Mouse (Mus musculus) heart, adult 18-20 months (tissue): ENCODE measurements around the gene Emg1. TPM values are rescaled to one million over a fixed set of nuclear protein-coding genes. Genes with fewer than 3 reads are reported as not detected.
A peak's percentile ranks its signal among the peaks of the same experiment; 100 is the strongest.

ENCODE experiments used
- DNase-seq, 2 experiments: peaks; one replicate each; pipeline ENCODE4 v3.0.0; 2021 to 2022; ENCODE audit warnings: mixed read lengths in 1 of 2
- long read RNA-seq, 2 experiments: library from polyadenylated mRNA; stranded (forward); transcript quantifications; one replicate each; pipeline ENCODE4 v2.0.0; 2021
- total RNA-seq, 2 experiments: library from RNA; stranded (reverse); gene quantifications; 2 replicates each; pipeline ENCODE4 v1.2.3; 2021

Gene Emg1
- 10 to 100 TPM; 78.1 to 80.8 TPM for total RNA-seq
- long read RNA-seq, experiment 1, transcript Emg1-201 (6 exons, 1,034 nt), result major isoform, 39 of 48 reads
- long read RNA-seq, experiment 1, partial matches to known transcripts, result 2 of 48 reads
- long read RNA-seq, experiment 1, other reads (novel, unspliced or antisense), result 6 of 48 reads
- long read RNA-seq, experiment 2, full-length matches to known transcripts, result 33 of 35 reads
- long read RNA-seq, experiment 2, partial matches to known transcripts, result 0 of 35 reads
- long read RNA-seq, experiment 2, other reads (novel, unspliced or antisense), result 2 of 35 reads

DNA sequence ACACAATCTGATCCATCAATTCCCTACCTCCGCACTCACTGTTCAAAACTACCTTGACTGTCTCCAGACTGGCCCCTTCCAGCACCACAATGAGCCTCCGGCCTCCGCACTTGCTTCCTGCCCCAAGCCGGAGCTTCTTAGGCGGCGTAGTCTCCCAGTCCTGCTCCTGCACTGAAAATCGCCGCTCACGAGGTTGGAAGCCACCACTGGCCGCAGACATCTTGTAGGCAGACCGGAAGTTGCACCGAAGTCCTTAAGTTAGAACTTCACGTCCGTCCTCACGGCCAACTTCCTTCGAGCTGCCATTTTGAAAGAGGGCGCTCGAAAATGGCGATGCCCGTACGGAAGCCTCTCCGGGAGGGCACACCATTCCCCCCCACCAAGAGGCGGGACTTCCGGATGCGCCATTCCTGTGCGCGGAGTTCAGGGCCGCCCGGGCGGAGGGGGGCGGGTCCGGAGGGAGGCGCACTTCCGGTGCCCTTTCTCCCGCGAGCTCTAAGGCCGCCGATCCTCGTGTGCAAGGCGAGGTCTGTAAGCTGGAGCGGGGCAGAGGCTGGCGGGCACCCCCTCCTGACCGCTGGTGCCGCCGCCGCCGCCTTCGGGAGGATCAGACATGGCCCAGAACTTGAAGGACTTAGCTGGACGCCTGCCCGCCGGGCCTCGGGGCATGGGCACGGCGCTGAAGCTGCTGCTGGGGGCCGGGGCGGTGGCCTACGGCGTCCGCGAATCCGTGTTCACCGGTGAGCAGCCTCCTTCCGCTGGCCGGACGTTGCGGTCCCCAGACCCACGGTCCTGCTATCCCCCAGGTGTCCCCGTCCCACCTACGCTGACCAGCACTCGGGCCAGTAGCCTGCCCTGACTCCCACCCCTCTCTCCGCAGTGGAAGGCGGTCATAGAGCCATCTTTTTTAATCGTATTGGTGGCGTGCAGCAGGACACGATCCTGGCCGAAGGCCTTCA lies at the start of gene Emg1, which contains the start of gene Phb2:
TSS of gene Emg1 (minus strand) at position 355 of the 959 bp plus-strand sequence.
TSS of gene Phb2 (plus strand) at position 513 of the 959 bp plus-strand sequence.
- DNase-seq, result peak; percentile 99

DNA sequence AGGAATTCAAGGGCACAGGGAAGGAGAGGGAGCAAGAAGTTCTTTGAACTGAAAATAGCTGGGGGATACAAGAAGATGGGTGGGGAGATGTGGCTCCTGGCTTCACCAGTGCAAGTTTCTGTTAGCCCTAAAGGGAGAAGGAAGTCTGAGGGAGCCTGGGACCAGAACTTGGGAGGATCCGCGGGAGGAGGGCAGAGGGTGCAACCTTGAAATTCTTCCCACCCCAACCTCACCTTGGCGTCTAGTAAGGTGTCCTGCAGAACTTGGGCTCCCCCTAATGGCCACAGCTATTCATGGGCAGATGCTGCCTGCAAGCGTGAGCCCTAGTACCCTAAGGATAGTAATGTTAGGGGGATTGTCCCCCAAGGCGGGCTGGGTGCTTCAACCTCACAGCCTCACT lies 47.3 kb upstream of the Emg1 start:
- DNase-seq, result peak; percentile 88 to 92

DNA sequence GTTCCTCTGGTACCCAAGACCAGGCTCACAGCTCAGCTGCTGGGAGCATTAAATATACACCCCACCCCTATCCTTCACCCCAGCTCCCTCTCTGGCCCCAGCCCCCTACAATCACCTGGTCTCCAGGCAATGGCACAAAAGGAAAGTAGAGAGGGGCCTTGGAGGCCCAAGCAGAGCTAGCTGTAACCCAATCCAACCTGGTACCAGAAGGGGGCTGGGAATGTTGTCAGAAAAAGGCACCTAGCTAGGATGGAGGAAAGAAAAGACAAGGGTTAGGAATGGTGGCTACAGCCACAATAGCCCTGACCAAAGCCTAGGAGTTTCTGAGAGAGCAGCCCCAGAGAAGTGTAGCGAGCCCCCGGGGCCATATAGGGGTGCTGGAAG lies 46.9 kb upstream of the Emg1 start:
- DNase-seq, result no peak

- peak; percentile 80 for DNase-seq
Measured at GRCm38 (mm10) chr6:124757909-124758848, 46.2 kb upstream of the Emg1 start.

GRCm38 (mm10) chr6:124757351-124757880 lies 45.4 kb upstream of the Emg1 start:
- DNase-seq, result no peak

- DNase-seq, result peak; percentile 89 to 92
Measured at GRCm38 (mm10) chr6:124756652-124757350, 44.8 kb upstream of the Emg1 start.

GRCm38 (mm10) chr6:124755831-124756595 lies 44.0 kb upstream of the Emg1 start, which contains the start of the genes Gm45234 and Atn1:
Gene Gm45234, minus strand, starts transcription at chr6:124756021.
Gene Atn1, minus strand, starts transcription at chr6:124756524.
- DNase-seq, result peak; percentile 81 to 87

GRCm38 (mm10) chr6:124755306-124755705 lies 43.3 kb upstream of the Emg1 start:
- peak in 1 of 2 experiments; percentile 32 for DNase-seq

- DNase-seq, result no peak
Measured at GRCm38 (mm10) chr6:124753861-124754260, 41.9 kb upstream of the Emg1 start.

DNA sequence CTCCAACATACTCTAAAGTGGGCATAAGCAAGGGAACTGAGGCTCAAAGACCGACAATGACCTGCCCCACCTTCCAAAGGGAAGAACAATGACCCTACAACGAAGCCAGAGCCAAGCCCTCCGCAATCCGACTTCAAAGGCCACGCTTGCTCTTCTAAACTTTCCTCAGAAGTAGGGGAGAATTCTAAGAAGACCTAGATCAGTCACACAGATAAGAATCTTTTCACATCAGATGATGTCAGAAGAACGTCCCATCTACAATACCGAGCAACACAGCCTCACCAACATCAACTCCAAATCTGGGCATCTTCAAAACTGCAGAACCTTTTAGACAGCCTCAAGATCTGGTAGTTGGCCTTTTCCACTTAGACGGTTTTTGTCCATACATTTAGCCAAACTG lies 38.4 kb upstream of the Emg1 start:
- DNase-seq, result no peak

GRCm38 (mm10) chr6:124746654-124747632 lies 35.0 kb upstream of the Emg1 start:
- DNase-seq, result no peak

GRCm38 (mm10) chr6:124746296-124746605 lies 34.3 kb upstream of the Emg1 start:
- DNase-seq, result peak in 1 of 2 experiments; percentile 38

- peak; percentile 94 to 95 for DNase-seq
Measured at GRCm38 (mm10) chr6:124745490-124746295, 33.7 kb upstream of the Emg1 start.

DNA sequence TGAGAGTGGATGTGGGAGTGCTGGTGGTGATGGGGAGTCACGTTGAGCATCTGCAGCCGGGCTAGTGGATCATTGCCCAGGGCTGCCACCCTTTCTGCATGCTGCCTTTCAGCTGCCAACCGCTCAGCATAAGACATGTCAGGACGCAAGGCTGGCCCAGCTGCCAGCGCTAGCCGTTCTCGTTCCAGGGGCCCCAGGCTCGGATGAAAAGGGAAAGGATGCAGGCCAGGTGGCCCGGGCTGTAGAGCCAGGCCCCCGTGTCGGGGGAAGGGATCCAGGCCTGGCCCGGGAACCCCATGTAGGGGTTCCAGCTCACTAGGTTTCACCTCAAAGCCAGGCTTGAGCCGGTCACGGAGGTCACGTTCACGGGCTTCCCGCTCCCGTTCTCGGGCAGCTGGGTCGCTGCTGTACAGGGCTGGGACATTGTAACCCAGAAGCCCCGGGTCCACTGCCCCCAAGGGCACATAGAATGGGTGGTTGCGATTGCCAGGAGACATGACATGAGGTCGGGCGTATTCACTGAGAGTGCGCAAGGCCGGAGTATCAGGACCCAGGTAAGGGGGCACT lies 32.9 kb upstream of the Emg1 start:
- no peak for DNase-seq

GRCm38 (mm10) chr6:124743647-124744046 lies 31.7 kb upstream of the Emg1 start:
- DNase-seq, result no peak

DNA sequence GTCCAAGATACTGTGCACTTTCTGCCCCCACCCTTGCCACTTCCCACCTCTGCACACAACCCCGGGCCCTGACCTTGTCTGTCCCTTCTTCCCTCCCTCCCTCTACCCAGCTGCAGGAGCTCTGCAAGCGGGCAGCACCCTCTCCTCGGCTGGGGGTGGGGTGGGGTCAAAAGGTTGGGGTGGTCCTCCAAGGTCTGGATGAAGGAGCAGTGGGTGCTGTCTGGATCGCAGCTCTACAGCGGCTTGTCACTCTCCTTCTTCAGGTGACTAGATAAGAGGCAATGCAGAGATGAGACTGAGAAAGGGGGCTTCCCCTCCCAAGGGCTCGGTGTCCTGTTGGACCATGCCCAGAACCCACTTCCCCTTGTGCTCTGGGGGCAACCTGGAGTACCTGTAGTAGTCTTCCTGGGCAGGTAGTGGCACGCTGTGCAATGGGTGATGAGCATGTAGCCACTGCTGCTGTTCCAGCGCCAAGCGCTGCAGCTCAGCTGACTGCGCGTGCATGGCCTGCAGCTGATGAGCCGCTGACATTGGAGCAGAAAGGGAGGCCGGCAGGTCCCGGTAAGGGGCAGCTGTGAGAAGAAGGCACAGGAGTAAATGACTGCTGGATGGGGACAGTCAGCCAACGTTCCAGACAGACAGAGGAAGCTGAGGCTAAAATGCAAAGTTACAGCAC lies 31.0 kb upstream of the Emg1 start:
- no peak for DNase-seq

DNA sequence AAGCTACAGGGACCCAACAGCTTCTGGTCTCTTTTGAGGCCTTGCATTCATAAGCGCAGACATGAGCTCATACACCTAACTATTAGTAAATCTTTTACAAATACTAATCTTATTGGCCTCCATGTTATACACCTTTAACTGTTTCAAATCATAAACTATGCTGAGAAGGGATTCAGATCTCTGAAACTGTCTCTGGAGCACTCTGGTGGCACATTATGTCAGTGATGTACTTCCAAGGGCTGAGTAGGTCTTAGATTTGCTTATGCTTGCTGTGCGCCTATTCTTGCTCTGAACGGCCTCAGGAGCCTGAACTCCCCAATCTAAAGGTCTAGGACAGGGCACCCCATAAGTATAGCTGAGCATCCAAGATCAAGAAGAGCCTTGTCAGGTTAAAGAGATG lies 29.9 kb upstream of the Emg1 start:
- no peak for DNase-seq
